Mouse (Mus musculus) neural tube, embryonic 14.5 days (tissue): Measurements from ENCODE around the gene Yipf1. TPM values are rescaled to one million over a fixed set of nuclear protein-coding genes. Genes with fewer than 3 reads are reported as not detected.

Source experiments
- polyA plus RNA-seq: library from polyadenylated mRNA; unstranded; fragments of >200 nt; fragmentation: Nextera tagmentation; extraction: Ambion mirVana; gene quantifications from 2 replicates; pipeline ENCODE4 v1.2.1, GENCODE M21; 2014

The Yipf1 gene
- polyA plus RNA-seq, 1 experiment from 2014 or later: 70.5 TPM

Other genes starting within 250 kb of the Yipf1 start
- gene Mrpl37, start 247.5 kb upstream of the Yipf1 start, polyA plus RNA-seq: 90.9 and 94.3 TPM in 2 replicates
- gene Cyb5rl, start 247.4 kb upstream of the Yipf1 start, polyA plus RNA-seq: 2.7 and 4.8 TPM in 2 replicates
- not detected in 2 replicates for gene Cdcp2, start 217.5 kb upstream of the Yipf1 start, polyA plus RNA-seq
- gene Tmem59, start 136.0 kb upstream of the Yipf1 start, polyA plus RNA-seq: 399 and 419 TPM in 2 replicates
- gene Tceanc2, start 135.2 kb upstream of the Yipf1 start, polyA plus RNA-seq: 22.7 and 56.4 TPM in 2 replicates
- gene Ldlrad1, start 105.2 kb upstream of the Yipf1 start, polyA plus RNA-seq: not detected in 2 replicates
- 56.0 and 57.7 TPM in 2 replicates for gene Lrrc42, start 60.8 kb upstream of the Yipf1 start, polyA plus RNA-seq
- gene Hspb11, start 60.8 kb upstream of the Yipf1 start, polyA plus RNA-seq: 45.2 and 45.3 TPM in 2 replicates
- gene Dio1, start 7.2 kb upstream of the Yipf1 start, polyA plus RNA-seq: not detected in 2 replicates
- gene Ndc1, start 53.4 kb downstream of the Yipf1 start, polyA plus RNA-seq: 22.5 and 23.2 TPM in 2 replicates
- 4.3 and 5.7 TPM in 2 replicates for gene Glis1, start 120.2 kb downstream of the Yipf1 start, polyA plus RNA-seq